Mouse (Mus musculus): ENCODE measurements around the gene Pomc. TPM values are rescaled to one million over a fixed set of nuclear protein-coding genes. Genes with fewer than 3 reads are reported as not detected.
"Not testable (repeated sequence)": the region's sequence is repeated elsewhere in the genome, so short reads cannot be mapped to it uniquely, and the experiment has no call there.

Pomc gene
- total RNA-seq, 2 experiments from 2014 or later = 3.0 to 3.2 TPM

DNA sequence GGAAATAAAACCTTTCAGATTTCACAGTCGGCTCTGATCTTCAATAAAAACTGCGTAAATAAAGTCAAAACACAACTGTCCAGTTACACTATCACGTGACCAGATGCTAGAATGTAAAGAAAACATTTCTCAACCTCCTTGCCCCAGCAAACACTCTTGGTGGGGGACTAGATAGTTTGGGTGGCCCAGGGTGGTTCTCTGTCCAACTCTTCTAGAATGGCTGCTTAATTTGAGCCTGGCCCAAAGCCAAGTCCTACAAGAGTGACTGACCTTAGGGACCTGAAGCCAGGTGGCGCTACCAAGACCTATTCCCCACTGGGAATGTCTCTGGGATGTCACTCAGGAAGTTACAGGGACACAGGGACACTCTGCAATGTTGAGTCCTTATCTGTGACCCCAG lies 5.8 kb downstream of the Pomc start:
- DNase-seq (ENCODE audit: extremely low spot score in 1 of 2, low spot score in 1 of 2) = no peak

DNA sequence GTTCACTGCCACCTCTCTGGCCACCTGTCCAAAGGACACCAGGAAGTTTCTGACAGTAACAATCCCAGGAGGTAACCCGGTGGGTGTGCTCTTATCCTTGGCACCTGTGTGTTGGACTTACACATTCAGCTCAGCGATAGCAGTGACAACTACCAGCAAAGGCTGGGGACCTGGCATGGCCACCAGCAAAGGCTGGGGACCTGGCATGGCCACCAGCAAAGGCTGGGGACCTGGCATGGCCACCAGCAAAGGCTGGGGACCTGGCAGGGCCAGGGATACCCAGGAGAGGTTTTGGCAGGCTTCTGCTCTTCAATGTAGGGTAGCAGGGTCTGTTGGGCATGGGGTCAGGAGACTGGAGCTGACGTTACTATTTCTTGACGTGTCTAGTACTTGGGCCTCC lies 12.4 kb downstream of the Pomc start:
- no peak for DNase-seq (ENCODE audit: extremely low spot score in 1 of 2, low spot score in 1 of 2)

DNA sequence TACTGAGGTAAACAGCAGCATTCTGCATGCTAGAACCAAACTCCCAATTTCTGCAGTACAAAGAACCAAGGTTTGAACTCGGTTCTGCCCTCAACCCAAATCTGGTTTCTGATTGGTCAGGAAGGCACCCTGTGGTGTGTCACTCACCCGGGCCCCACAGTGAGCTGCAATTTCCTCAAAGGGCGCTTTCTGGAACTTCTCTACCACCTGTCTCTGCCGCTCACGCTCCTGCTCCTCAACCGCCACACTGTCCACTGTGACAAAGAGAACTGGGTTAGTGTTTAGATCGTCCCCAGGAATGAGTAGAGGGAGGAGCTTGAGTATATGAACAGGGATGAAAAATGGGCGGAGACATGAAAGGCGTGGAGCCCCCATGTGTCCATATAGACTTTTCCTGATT lies 13.6 kb downstream of the Pomc start:
- DNase-seq (ENCODE audit: extremely low spot score in 1 of 2, low spot score in 1 of 2) = no peak

DNA sequence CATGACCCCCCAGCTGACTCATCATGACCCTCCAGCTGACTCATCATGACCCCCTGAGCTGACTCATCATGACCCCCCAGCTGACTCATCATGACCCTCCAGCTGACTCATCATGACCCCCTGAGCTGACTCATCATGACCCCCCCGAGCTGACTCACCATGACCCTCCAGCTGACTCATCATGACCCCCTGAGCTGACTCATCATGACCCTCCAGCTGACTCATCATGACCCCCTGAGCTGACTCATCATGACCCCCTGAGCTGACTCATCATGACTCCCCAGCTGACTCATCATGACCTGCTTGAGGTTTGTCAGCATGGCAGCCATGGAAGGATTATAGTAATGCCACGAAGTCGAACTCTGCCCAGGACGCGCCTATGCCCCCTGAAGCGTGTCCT lies 18.4 kb downstream of the Pomc start:
- DNase-seq (ENCODE audit: extremely low spot score in 1 of 2, low spot score in 1 of 2) = not testable (repeated sequence)

DNA sequence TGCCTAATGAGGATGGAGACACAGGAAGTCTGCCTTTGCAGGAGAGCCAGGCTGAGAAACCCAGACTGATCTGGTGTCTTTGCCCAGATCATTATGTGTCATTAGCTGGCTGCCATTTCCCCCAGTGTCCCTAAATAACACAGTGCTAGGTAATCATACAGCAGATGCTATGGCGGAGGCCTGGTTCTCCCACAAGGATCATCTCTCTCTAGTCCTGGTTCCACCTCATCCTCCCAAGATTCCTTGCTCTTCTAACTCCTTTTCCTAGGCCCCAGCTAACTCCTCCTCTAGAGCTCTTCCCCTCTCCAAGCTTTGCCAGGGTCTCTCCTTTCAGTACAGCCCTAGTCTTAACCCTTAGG lies 26.2 kb downstream of the Pomc start:
- no peak for DNase-seq (ENCODE audit: extremely low spot score in 1 of 2, low spot score in 1 of 2)

DNA sequence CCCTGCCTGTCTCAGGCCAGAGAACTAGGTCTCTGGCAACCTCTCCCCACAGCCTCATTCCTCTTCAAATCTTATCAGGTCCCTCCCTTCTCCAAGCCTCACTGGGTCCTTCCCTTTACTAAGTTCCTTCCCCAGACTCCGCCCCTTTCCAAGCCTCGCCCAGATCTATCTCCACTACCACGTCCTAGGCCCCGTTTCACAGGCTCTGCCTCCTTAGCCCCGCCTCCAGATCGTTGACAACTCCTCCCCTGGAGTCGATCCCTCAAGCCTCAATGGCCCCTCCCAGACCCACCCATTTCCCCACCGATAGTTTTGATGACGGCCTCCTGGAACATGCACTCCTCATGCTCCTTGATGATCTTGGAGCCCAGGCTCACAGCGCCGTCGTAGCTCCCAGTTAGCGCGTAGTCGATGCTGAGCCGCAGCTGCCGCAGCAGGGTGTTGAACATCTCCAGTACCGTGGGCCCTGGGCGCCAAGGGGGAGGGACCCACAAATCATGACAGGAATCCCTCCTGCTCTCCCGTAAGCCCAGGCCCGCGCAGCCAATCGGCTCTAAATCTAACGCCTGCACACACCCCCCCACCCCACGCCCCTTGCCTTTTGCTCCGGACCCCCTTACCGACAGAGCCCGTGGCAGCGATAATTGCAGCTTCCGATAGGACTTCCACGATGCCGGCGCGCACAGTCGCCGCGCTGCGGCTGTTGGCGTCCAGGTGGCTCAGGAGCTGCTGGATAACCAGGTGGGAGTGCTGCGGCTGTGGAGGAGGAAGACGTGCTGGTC lies 26.8 kb downstream of the Pomc start:
- peak; percentile 41 to 51 for DNase-seq (ENCODE audit: extremely low spot score in 1 of 2, low spot score in 1 of 2)

DNA sequence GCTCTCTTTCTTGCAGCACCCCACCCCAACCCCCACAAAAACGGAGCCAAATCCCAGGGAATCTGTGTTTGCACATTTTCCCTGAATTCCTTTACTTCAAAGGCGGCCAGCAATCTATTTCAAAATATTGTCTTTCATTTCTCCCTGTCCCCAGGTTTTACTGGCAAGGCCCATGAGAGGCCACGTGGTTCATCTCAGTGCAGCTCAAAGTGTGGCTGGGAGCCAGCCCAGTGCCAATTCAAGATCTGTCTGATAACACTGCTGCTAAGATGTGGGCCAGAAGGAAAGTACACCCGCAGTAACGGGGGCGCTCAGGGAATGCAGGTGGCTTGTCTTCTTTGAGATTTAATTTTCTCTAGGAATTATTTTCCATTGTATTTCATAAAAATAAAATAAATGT lies 27.5 kb downstream of the Pomc start:
- peak in 1 of 2 experiments; percentile 43 for DNase-seq (ENCODE audit: extremely low spot score in 1 of 2, low spot score in 1 of 2)

DNA sequence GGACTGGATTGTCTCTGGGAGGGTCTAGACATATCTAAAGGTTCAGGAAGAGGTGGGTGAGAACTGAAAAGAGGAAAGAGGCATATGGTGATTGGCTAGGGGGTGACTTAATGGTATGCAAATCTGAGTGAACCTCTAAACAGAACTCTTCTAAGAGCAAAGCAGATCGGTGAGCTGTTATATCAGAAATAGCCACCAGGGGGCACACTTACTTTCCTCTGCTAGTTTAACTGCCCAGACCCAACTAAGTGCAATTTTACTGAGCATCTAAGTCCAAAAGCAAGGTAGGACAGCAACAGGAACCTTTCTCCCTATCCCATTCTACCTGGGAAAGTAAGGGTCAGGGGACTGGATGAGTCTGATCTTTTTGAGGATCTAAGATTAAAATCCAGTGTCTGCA lies 29.0 kb downstream of the Pomc start:
- DNase-seq (ENCODE audit: extremely low spot score in 1 of 2, low spot score in 1 of 2) = peak; percentile 78 to 96

DNA sequence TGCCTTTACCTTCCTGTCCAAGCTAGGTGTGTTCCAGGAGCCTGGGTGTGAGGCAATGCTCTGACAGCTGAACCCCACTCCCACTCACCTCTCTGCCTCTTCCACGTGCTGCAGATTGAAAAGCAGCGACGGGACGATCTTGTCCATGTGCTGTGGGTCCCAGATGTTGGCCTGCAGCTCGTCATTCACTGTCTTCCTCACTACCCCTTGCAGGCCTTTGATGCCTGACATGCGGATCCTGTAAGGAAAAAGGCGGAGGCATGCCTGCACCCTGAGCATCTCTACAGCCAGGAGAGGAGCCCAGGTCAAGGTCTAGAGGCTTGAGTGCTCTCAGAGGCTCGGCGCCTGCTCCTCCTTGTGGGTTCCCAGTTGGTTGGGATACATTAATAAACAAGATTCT lies 29.7 kb downstream of the Pomc start:
- no peak for DNase-seq (ENCODE audit: extremely low spot score in 1 of 2, low spot score in 1 of 2)

DNA sequence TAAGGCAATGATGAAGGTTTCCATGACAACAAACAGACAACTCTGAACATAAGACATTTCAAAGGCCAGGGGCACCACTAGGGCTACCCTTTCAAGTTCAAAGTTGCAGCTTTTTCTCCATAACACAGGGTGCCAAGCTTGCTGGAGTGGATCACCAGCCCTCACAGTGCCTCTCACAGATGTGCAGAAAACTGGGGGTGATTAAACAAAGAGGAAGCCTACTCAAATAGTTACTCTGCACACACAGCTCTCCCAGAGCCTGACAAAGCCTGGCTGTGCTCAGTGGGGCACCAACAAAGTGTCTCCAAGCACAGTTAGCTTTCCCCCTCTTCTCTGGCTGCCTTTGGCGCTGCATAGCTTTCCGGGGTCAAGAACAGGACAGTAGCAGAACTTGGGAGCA lies 35.2 kb downstream of the Pomc start:
- no peak for DNase-seq (ENCODE audit: extremely low spot score in 1 of 2, low spot score in 1 of 2)

DNA sequence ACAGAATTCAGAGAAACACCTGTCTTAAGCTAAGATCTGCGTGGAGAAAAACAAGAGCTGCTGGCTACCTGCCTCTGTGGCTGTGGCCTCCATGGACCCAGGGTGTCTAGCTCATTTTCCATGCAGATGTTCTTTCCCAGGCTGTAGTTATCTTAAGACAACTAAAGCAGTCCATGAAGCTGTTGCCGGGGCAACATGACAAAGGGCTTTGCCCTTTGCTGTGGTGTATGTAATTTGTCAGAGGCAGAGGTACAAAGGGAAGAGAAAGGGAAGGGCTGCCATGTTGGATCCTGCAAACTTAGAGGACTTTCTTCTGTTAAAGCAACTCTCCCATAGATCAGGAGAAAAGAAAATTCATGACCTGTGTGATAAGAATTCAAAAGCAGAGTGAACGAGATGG lies 36.3 kb downstream of the Pomc start:
- DNase-seq (ENCODE audit: extremely low spot score in 1 of 2, low spot score in 1 of 2) = no peak

DNA sequence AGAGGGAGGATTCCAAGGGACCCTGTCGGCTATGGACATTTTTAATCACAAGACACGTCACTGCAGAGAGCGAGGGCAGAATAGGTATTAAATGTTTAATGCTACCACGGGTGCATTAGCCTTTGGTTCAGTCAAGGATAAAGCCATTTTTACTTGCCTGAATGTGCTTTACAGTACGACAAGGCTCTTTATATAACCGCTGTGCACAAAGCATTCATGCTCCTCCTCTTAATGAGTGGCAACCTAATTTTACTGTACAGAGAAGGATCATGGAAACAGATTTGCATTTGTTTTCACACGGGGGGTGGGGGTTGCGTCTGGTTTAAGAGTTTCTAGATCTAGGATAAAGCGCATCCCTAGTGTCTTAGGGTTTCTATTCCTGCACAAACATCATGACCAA lies 42.0 kb downstream of the Pomc start:
- no peak for DNase-seq (ENCODE audit: extremely low spot score in 1 of 2, low spot score in 1 of 2)

DNA sequence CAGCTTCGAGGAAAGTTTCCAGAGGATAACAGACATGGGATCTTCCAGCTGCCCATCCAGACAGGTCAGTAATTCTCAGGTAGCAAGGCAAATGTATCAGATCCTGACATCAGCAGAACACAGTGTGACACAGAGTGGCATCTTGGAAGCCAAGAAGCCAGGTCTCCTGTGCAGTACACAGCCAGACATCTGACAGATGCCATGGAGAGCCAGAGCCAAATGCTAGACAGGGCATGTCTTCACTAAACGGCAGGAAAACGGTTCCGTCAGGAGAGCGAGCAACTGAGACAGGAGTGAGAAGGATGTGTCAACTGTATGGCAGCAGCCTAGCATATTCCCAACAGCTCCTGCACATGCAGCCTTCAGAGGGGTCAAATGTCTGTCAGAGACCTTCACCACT lies 45.7 kb downstream of the Pomc start:
- no peak for DNase-seq (ENCODE audit: extremely low spot score in 1 of 2, low spot score in 1 of 2)

DNA sequence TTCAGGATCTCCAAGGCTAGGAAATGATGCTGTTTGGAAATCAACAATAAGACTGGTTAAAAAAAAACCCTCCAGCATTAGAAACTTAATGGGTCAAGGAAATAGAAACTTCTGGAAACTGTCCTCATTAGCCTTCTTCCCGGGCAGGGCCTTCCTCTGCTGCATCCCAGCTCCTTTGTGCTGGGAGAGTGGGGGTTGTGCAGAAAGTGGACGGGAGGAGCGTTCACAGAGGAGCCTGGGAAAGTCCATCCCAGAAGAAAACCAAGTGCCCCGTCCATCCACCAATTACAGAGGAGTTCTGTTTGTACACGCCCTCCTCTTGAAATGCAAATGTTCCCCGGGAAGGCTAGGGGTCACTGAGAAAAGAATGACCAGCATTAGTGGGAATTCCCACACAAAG lies 49.9 kb downstream of the Pomc start:
- DNase-seq (ENCODE audit: extremely low spot score in 1 of 2, low spot score in 1 of 2) = no peak

DNA sequence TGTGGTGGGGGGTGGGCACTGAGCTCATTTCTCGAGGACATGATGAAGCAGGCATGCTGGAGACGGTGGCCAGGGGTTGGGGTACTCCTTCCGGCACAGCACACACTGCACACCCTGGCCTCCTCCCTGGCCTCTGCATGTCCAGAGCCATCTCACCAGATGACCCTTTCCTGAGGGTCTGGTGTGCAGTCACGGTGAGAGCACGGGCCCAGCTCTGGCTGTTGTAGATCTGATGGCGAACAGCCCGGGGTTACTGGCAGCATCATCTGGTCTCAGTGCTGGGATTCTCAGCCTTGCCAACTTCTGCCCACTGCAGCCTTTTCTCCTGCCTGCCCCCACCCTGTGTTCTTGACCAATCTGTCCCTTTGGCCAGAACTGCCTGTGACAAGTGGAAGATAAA lies 51.3 kb downstream of the Pomc start:
- no peak for DNase-seq (ENCODE audit: extremely low spot score in 1 of 2, low spot score in 1 of 2)

DNA sequence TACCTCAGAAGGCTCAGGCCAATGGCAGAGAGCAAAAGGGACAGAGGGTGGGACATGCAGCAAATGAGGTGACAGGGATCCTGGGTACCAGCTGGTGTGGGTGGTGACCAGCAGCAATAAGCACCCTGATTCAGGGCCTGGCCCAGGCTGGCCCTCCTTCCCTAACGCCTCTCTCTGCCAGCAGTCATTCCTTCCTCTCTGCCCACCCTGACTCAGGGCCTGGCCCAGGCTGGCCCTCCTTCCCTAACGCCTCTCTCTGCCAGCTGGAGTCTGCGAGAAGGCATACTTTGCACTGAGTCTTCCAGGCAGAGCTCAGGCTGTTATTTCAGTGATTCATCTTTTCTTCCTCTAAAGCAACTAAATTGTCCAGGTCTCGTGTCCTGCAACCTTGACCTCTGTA lies 52.4 kb downstream of the Pomc start:
- no peak for DNase-seq (ENCODE audit: extremely low spot score in 1 of 2, low spot score in 1 of 2)

DNA sequence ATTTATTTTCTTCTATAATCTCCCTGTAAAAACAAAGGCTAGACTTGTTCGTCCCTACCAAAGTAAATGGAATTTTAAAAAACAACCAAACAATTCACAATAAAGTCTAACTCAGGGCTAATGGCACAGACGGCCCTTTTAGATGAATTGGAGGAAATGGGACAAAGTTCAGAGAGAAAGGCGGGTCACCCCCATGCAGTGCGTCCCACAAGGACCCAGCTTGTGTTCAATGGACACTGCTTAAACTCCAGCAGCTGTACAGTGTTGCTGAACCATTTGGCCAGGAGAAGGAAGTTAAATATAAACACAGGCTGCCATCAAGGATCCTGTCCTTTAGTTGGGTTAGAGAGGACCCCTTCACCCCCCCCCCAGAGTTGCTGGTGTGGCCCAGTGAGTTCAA lies 53.0 kb downstream of the Pomc start:
- no peak for DNase-seq (ENCODE audit: extremely low spot score in 1 of 2, low spot score in 1 of 2)

DNA sequence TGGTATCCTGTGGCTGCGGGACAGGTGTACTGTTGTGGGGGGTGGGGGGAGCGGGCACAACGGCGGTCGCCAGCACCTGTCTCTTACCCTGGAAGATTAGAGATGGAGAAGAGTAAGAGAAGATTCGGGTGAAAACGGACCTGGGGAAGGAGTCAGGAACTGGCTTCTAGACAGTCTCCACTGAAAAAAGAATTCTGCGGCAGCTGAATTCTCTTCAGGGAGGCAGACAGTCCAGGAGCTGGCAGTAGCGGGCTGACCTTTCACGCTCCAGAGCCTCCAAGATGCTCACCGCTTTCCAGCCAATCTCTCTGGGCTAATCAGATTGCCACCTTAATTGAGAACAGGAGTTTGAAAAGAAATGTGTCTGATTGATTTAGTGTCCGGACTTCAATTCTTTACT lies 54.0 kb downstream of the Pomc start:
- no peak for DNase-seq (ENCODE audit: extremely low spot score in 1 of 2, low spot score in 1 of 2)

Other genes with a start within 250 kb of the Pomc start
- gene Dnmt3a, start 148.9 kb upstream of the Pomc start, total RNA-seq (2021) = 100 to 1,000 TPM in 1 of 2 experiments, 10 to 100 TPM in 1; 91.4 to 116 TPM
- gene Efr3b, start 84.0 kb downstream of the Pomc start, total RNA-seq (2021) = 10 to 100 TPM; 85.6 to 91.8 TPM
- gene Dnajc27, start 127.6 kb downstream of the Pomc start, total RNA-seq (2021) = 10 to 100 TPM; 86.7 to 87.9 TPM
- gene Adcy3, start 178.2 kb downstream of the Pomc start, total RNA-seq (2021) = 10 to 100 TPM; 50.4 to 51.7 TPM